Mouse (Mus musculus): Measurements from ENCODE around the gene Sdr39u1. TPM values are rescaled to one million over a fixed set of nuclear protein-coding genes. Genes with fewer than 3 reads are reported as not detected.
A peak's percentile ranks its signal among the peaks of the same experiment; 100 is the strongest.

Gene Sdr39u1
- polyA plus RNA-seq (2015; fragmentation: Nextera tagmentation; extraction: Ambion mirVana): 71.0 and 72.3 TPM in 2 replicates

GRCm38 (mm10) chr14:55899701-55900413 is at the start of gene Sdr39u1:
TSS of gene Sdr39u1 (minus strand) at chr14:55900293.
- 0 out of 2 replicates have a peak within 1 kb of the TSS, but pooled peaks have one; percentile 4 for H3K27ac ChIP-seq

GRCm38 (mm10) chr14:55946269-55946969 is 46.3 kb upstream of the Sdr39u1 start:
- no peaks in the 10 kb centered on the region for H3K27me3 ChIP-seq
- 92% methylated on average over 2 of the region's 2 CpGs for WGBS
- no peaks in the 10 kb centered on the region for H3K4me1 ChIP-seq
- H3K9ac ChIP-seq: no peak overlapping the region
- no peak overlapping the region for H3K4me3 ChIP-seq
- H3K4me2 ChIP-seq: no peak overlapping the region
- ATAC-seq: no peak
- H3K9me3 ChIP-seq (replicated peaks): no peaks in the 10 kb centered on the region
- H3K27ac ChIP-seq: no peak overlapping the region
- no peaks in the 10 kb centered on the region for H3K36me3 ChIP-seq (ENCODE audit: poor library complexity, severe bottlenecking)

More at GRCm38 (mm10) chr14:55899701-55900413, at the start of gene Sdr39u1:
- H3K4me3 ChIP-seq: peak within 1 kb of the TSS; percentile 47
- peak within 1 kb of the TSS; percentile 81 for H3K4me2 ChIP-seq
- ATAC-seq: peak; percentile 94
- no peaks in the 10 kb centered on the region for H3K27me3 ChIP-seq
- peak within 1 kb of the TSS; percentile 76 for H3K9ac ChIP-seq
- 3% methylated on average over 39 of the region's 39 CpGs for WGBS
- H3K9me3 ChIP-seq (replicated peaks): no peaks in the 10 kb centered on the region
- H3K4me1 ChIP-seq: peaks cover 21% of the 10 kb centered on the region
- peaks cover 35% of the 10 kb centered on the region for H3K36me3 ChIP-seq (ENCODE audit: poor library complexity, severe bottlenecking)

GRCm38 (mm10) chr14:55944575-55944974 is 44.5 kb upstream of the Sdr39u1 start, which contains the start of gene Cma1:
TSS of gene Cma1 (minus strand) at chr14:55944675.
- H3K27ac ChIP-seq: no peak within 1 kb of the TSS
- no peaks in the 10 kb centered on the region for H3K4me1 ChIP-seq
- H3K4me3 ChIP-seq: no peak within 1 kb of the TSS
- ATAC-seq: no peak
- WGBS: 78% methylated on average over 4 of the region's 4 CpGs
- no peak within 1 kb of the TSS for H3K9ac ChIP-seq
- H3K9me3 ChIP-seq (replicated peaks): no peaks in the 10 kb centered on the region
- no peak within 1 kb of the TSS for H3K4me2 ChIP-seq
- H3K36me3 ChIP-seq (ENCODE audit: poor library complexity, severe bottlenecking): no peaks in the 10 kb centered on the region
- H3K27me3 ChIP-seq: no peaks in the 10 kb centered on the region

- no peaks in the 10 kb centered on the region for H3K4me1 ChIP-seq
- no peaks in the 10 kb centered on the region for H3K27me3 ChIP-seq
- H3K9me3 ChIP-seq (replicated peaks): no peaks in the 10 kb centered on the region
- ATAC-seq: no peak
- no peaks in the 10 kb centered on the region for H3K36me3 ChIP-seq (ENCODE audit: poor library complexity, severe bottlenecking)
- H3K4me2 ChIP-seq: no peak overlapping the region
- H3K27ac ChIP-seq: no peak overlapping the region
- WGBS: 89% methylated on average over 11 of the region's 11 CpGs
- no peak overlapping the region for H3K4me3 ChIP-seq
- no peak overlapping the region for H3K9ac ChIP-seq
Observed at GRCm38 (mm10) chr14:55943601-55944000, 43.5 kb upstream of the Sdr39u1 start.

- Histone ChIP-seq H3K9me3 (replicated peaks) (no peaks in the 10 kb centered on the region), H3K4me1 (no peaks in the 10 kb centered on the region), H3K27me3 (no peaks in the 10 kb centered on the region), H3K4me3 (no peak overlapping the region), H3K36me3 (ENCODE audit: poor library complexity, severe bottlenecking) (no peaks in the 10 kb centered on the region), H3K27ac (no peak overlapping the region), H3K4me2 (no peak overlapping the region), H3K9ac (no peak overlapping the region)
- no peak for ATAC-seq
- WGBS: 62% methylated on average over 7 of the region's 7 CpGs
Observed at GRCm38 (mm10) chr14:55940070-55940800, 40.1 kb upstream of the Sdr39u1 start.

GRCm38 (mm10) chr14:55933586-55933985 is 33.5 kb upstream of the Sdr39u1 start:
- ATAC-seq: no peak
- H3K4me2 ChIP-seq: no peak overlapping the region

GRCm38 (mm10) chr14:55929263-55929997 is 29.3 kb upstream of the Sdr39u1 start:
- 83% methylated on average over 12 of the region's 12 CpGs for WGBS
- no peaks in the 10 kb centered on the region for H3K4me1 ChIP-seq
- H3K36me3 ChIP-seq (ENCODE audit: poor library complexity, severe bottlenecking): no peaks in the 10 kb centered on the region
- no peak overlapping the region for H3K4me3 ChIP-seq
- H3K4me2 ChIP-seq: no peak overlapping the region
- no peak for ATAC-seq
- no peak overlapping the region for H3K27ac ChIP-seq
- no peak overlapping the region for H3K9ac ChIP-seq
- H3K27me3 ChIP-seq: no peaks in the 10 kb centered on the region
- H3K9me3 ChIP-seq (replicated peaks): no peaks in the 10 kb centered on the region

More at GRCm38 (mm10) chr14:55933586-55933985, 33.5 kb upstream of the Sdr39u1 start:
- Histone ChIP-seq H3K9ac (no peak overlapping the region), H3K36me3 (ENCODE audit: poor library complexity, severe bottlenecking) (no peaks in the 10 kb centered on the region), H3K27ac (no peak overlapping the region), H3K4me1 (no peaks in the 10 kb centered on the region), H3K27me3 (no peaks in the 10 kb centered on the region), H3K4me3 (no peak overlapping the region), H3K9me3 (replicated peaks) (no peaks in the 10 kb centered on the region)
- WGBS: 63% methylated on average over 7 of the region's 7 CpGs

GRCm38 (mm10) chr14:55926847-55927246 is 26.8 kb upstream of the Sdr39u1 start:
- Histone ChIP-seq H3K36me3 (ENCODE audit: poor library complexity, severe bottlenecking) (no peaks in the 10 kb centered on the region), H3K27me3 (no peaks in the 10 kb centered on the region), H3K4me2 (no peak overlapping the region), H3K4me3 (no peak overlapping the region), H3K4me1 (no peaks in the 10 kb centered on the region), H3K9ac (no peak overlapping the region), H3K9me3 (replicated peaks) (no peaks in the 10 kb centered on the region), H3K27ac (no peak overlapping the region)
- WGBS: 90% methylated on average over 4 of the region's 4 CpGs
- no peak for ATAC-seq

- H3K4me2 ChIP-seq: no peak overlapping the region
Observed at GRCm38 (mm10) chr14:55922475-55923232, 22.6 kb upstream of the Sdr39u1 start.

GRCm38 (mm10) chr14:55918240-55919082 is 18.4 kb upstream of the Sdr39u1 start:
- H3K9ac ChIP-seq: peak overlapping the region; percentile 48; the same call in 1 of the 2 replicates
- no peak overlapping the region for H3K4me3 ChIP-seq
- H3K9me3 ChIP-seq (replicated peaks): no peaks in the 10 kb centered on the region
- WGBS: 43% methylated on average over 14 of the region's 14 CpGs
- no peak overlapping the region for H3K27ac ChIP-seq
- H3K27me3 ChIP-seq: no peaks in the 10 kb centered on the region
- ATAC-seq: peak; percentile 90
- H3K4me2 ChIP-seq: peak overlapping the region; percentile 36; the same call in 1 of the 2 replicates
- H3K36me3 ChIP-seq (ENCODE audit: poor library complexity, severe bottlenecking): no peaks in the 10 kb centered on the region
- H3K4me1 ChIP-seq: no peaks in the 10 kb centered on the region

More at GRCm38 (mm10) chr14:55922475-55923232, 22.6 kb upstream of the Sdr39u1 start:
- Histone ChIP-seq H3K9ac (no peak overlapping the region), H3K4me3 (no peak overlapping the region), H3K27me3 (no peaks in the 10 kb centered on the region), H3K27ac (no peak overlapping the region), H3K36me3 (ENCODE audit: poor library complexity, severe bottlenecking) (no peaks in the 10 kb centered on the region), H3K9me3 (replicated peaks) (no peaks in the 10 kb centered on the region), H3K4me1 (no peaks in the 10 kb centered on the region)
- no peak for ATAC-seq
- WGBS: 89% methylated on average over 7 of the region's 7 CpGs

Measured in forebrain, embryonic 13.5 days (tissue).